Comparison of ENCODE assay signal across 23 mouse cellular contexts in genomic region chr7:143626178-143626577, GRCm38 (mm10). TPM values are rescaled to one million over a fixed set of nuclear protein-coding genes. Genes with fewer than 3 reads are reported as not detected.
DNase-seq lines count a peak whose midpoint lies in the region; ATAC-seq and TF ChIP-seq lines count a peak whose summit lies in the region.
"Had no signal": no experiment of that assay in that cellular context is flagged by ENCODE, and none has a peak within 500 bp of the region (broad histone marks: within the 10 kb centered on the region; RNA-seq: fewer than 3 reads in every experiment).

No protein-coding gene starts in this region.

- H3K9me3 ChIP-seq in liver, postnatal 0 days (ENCODE audit: low read length): no peaks in the 10 kb centered on the region
- H3K9me3 ChIP-seq: forebrain, embryonic 13.5 days; heart, embryonic 10.5 days; limb, embryonic 15.5 days; midbrain, embryonic 12.5 days had no signal

- H3K4me2 ChIP-seq in liver, postnatal 0 days (ENCODE audit: low read depth, low read length): 0 out of 2 replicates have a peak overlapping the region, but pooled peaks have one; percentile 1
- H3K4me2 ChIP-seq: forebrain, embryonic 13.5 days; hindbrain, embryonic 14.5 days; limb, embryonic 15.5 days; midbrain, embryonic 12.5 days had no signal

- no peak for TF ChIP-seq EP300 in liver, postnatal 0 days (IDR thresholded peaks at IDR 0.05; ENCODE audit: low read depth)

- no peak for DNase-seq in liver, postnatal 0 days
- DNase-seq in liver: no peak
- DNase-seq in CD4-positive, CD25-positive, alpha-beta regulatory T cell, adult 2 months (ENCODE audit: low read depth, low spot score): peak; percentile 63
- DNase-seq in T-cell, adult 2 months (ENCODE audit: low spot score): peak; percentile 35
- peak; percentile 35 to 36 for DNase-seq in natural killer cell, adult 2 months (ENCODE audit: low spot score in 2 of 2)
- no peak for DNase-seq in adipocyte (ENCODE audit: low spot score)
- no peak for DNase-seq in lung, postnatal 36 days
- DNase-seq: adrenal gland, adult 2 months; cerebellum, adult 2 months; cerebellum, postnatal 36 days; embryo, embryonic 11 days; heart, postnatal 4 days; kidney, adult 8-10 months; kidney, postnatal 25 days; lung, adult 18-20 months; lung, postnatal 10 days had no signal

- no peak overlapping the region for H3K4me3 ChIP-seq in liver, postnatal 0 days (ENCODE audit: low read depth, low read length)
- H3K4me3 ChIP-seq: forebrain, embryonic 13.5 days; heart, embryonic 10.5 days; left cerebral cortex, adult 2 months; limb, embryonic 15.5 days; midbrain, embryonic 12.5 days had no signal

- 47% methylated on average over 2 of the region's 2 CpGs for WGBS in liver, postnatal 0 days (ENCODE audit: insufficient replicate concordance)

- no peak overlapping the region for H3K9ac ChIP-seq in liver, postnatal 0 days (replicated peaks)
- H3K9ac ChIP-seq: forebrain, embryonic 13.5 days; hindbrain, embryonic 14.5 days; limb, embryonic 15.5 days; midbrain, embryonic 12.5 days had no signal

- 0 out of 2 replicates have a peak, but pooled peaks cover 2% of the 10 kb centered on the region for H3K4me1 ChIP-seq in liver, postnatal 0 days (ENCODE audit: insufficient read depth)
- H3K4me1 ChIP-seq: forebrain, embryonic 13.5 days; heart, embryonic 10.5 days; limb, embryonic 15.5 days; midbrain, embryonic 12.5 days had no signal

- H3K27me3 ChIP-seq in liver, postnatal 0 days (ENCODE audit: insufficient read depth, low read length): no peaks in the 10 kb centered on the region
- H3K27me3 ChIP-seq: forebrain, embryonic 13.5 days; limb, embryonic 15.5 days; midbrain, embryonic 12.5 days had no signal

- H3K27ac ChIP-seq in liver, postnatal 0 days (ENCODE audit: low read depth): no peak overlapping the region
- H3K27ac ChIP-seq: forebrain, embryonic 13.5 days; heart, embryonic 10.5 days; hindbrain, embryonic 14.5 days; left cerebral cortex, adult 2 months; limb, embryonic 15.5 days; midbrain, embryonic 12.5 days had no signal

- no peak for TF ChIP-seq CTCF in liver, postnatal 0 days (IDR thresholded peaks at IDR 0.05; ENCODE audit: low read depth)

- H3K36me3 ChIP-seq in liver, postnatal 0 days (replicated peaks; ENCODE audit: insufficient read depth, low read length): no peaks in the 10 kb centered on the region
- H3K36me3 ChIP-seq: heart, embryonic 10.5 days; limb, embryonic 15.5 days; midbrain, embryonic 12.5 days had no signal

- ATAC-seq in liver, postnatal 0 days: no peak
- ATAC-seq: forebrain, embryonic 13.5 days had no signal

RNA-seq across cellular contexts. Expression of gene Tnfrsf26, which starts 2.3 kb away (rescaled TPM):
- 1.8 and 2.0 TPM in 2 replicates for polyA plus RNA-seq in liver, postnatal 0 days (2015; fragmentation: Nextera tagmentation; extraction: Ambion mirVana)
- polyA plus RNA-seq: testis, adult 2 months had no signal

RNA-seq across cellular contexts. Expression of gene Tnfrsf22, which starts 23.3 kb away (rescaled TPM):
- 0.95 and 1.3 TPM in 2 replicates for polyA plus RNA-seq in liver, postnatal 0 days (2015; fragmentation: Nextera tagmentation; extraction: Ambion mirVana)

RNA-seq across cellular contexts. Expression of gene Cars, which starts 26.3 kb away (rescaled TPM):
- 18.1 and 22.7 TPM in 2 replicates for polyA plus RNA-seq in liver, postnatal 0 days (2015; fragmentation: Nextera tagmentation; extraction: Ambion mirVana)

RNA-seq across cellular contexts. Expression of gene Tnfrsf23, which starts 59.5 kb away (rescaled TPM):
- 0.90 and 1.1 TPM in 2 replicates for polyA plus RNA-seq in liver, postnatal 0 days (2015; fragmentation: Nextera tagmentation; extraction: Ambion mirVana)

Comparison
In these comparisons a context has a peak if more than half of its experiments do, and no peak if none do; other contexts are left out.
1. DNase-seq: peak in CD4-positive, CD25-positive, alpha-beta regulatory T cell, adult 2 months (single experiment), T-cell, adult 2 months (single experiment) and natural killer cell, adult 2 months (2 of 2); none in liver, postnatal 0 days (single experiment), liver (single experiment), adipocyte (single experiment) and lung, postnatal 36 days (single experiment).